Mouse (Mus musculus) small intestine, adult 2 months (tissue): ENCODE data around the gene Trip4.

ENCODE experiments used
- CTCF ChIP-seq: fragments of 200-500 bp; IDR thresholded peaks from 2 replicates; pipeline ENCODE4 v1.5.1; 2012; ENCODE audit warnings: low read depth, mild to moderate bottlenecking, control low read depth, inconsistent platforms, low read length, moderate library complexity, mixed read lengths; ENCODE audit not compliant: insufficient replicate concordance, insufficient read length; ENCODE audit errors: extremely low read depth
- POLR2A ChIP-seq: fragments of 200-500 bp; IDR thresholded peaks from 2 replicates; pipeline ENCODE4 v1.6.1; 2012; ENCODE audit warnings: low read depth, mild to moderate bottlenecking, control low read depth, inconsistent platforms, low read length, moderate library complexity

- TF ChIP-seq CTCF, result no peak
- no peak for TF ChIP-seq POLR2A
Observed at GRCm38 (mm10) chr9:65937566-65937965, 29.0 kb upstream of the Trip4 start.
